Mouse (Mus musculus) lung, postnatal 4 days (tissue): ENCODE measurements at regions not wholly inside any gene's neighbourhood (a gene's known extent, or its start where the extent isn't known, plus 50 kb on each side); places are given as distances from the start of the nearest gene placed in this dataset.

Experiments
- DNase-seq, 2 experiments: peaks; one replicate each; pipeline ENCODE4 v3.0.0; 2021

DNA sequence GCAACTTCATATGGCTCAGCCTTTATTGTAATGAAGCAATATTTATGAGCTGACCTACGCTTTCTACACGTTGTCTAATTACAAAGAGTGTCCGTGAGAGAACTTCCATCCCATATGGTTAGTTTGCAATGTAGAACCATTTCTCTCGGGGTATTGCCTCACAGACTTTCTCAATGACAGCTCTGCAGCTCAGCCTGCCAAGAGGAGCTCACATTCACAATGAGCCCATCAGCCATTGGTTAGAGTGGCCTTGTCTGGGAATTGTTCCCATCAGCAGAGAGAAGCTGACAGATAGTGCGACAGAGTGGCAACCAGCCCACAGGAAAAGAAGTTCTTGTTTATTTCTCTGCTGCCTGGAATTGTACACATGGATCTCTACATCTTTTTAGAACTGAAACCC is 409.7 kb downstream of the Zfp704 start:
- peak; percentile 49 to 78 for DNase-seq

DNA sequence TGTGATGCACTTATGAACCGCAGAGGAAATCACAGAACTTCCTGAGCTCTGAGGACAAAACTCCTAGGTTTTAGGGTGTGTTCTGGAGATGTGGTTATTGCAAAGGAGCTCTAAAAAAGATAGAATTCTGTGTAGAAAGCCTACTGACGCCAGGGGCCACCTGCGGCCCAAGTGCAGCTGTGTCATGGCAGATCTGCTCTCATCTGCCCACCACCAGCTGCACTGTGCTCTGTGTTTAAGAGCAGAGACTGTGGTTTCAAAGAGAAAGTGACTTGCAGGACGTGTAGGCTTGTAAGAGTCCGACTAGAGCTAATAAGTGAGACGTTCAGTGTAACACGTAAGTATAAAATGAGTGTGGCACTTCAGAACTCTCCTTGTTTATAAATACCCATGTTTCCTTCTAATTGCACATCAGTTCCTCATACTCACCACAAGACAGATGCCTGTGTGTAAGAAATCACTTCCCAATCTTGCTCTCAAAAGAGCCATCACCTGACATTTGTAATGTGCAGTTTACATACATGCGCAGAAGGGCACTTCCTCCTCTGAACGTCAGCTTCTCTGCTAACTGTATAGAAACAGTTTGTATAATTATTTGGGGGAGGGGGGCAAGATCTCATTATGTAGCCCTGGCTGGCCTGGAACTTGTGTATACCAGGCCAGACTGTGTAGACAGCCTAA is 411.1 kb downstream of the Zfp704 start:
- peak in 1 of 2 experiments; percentile 16 for DNase-seq

DNA sequence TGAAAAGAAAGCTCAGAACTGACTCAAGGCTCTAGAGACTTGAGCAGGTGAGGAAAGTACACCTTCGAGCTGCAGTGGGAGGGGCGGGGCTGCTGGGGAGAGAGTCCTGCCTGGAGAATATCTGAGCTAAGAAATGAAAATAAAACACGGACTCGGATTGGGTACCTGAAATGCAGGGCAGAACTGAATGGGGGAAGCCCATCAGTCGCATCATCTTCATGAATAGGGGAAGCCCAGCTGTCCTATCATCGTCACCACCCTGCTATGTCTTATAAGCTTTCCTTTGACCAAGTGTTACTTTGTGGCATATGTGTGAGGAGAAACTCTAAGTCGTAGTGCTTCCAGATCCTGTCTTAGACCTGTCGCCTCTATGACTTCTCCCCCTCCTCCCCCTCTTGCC is 414.1 kb downstream of the Zfp704 start:
- no peak for DNase-seq

DNA sequence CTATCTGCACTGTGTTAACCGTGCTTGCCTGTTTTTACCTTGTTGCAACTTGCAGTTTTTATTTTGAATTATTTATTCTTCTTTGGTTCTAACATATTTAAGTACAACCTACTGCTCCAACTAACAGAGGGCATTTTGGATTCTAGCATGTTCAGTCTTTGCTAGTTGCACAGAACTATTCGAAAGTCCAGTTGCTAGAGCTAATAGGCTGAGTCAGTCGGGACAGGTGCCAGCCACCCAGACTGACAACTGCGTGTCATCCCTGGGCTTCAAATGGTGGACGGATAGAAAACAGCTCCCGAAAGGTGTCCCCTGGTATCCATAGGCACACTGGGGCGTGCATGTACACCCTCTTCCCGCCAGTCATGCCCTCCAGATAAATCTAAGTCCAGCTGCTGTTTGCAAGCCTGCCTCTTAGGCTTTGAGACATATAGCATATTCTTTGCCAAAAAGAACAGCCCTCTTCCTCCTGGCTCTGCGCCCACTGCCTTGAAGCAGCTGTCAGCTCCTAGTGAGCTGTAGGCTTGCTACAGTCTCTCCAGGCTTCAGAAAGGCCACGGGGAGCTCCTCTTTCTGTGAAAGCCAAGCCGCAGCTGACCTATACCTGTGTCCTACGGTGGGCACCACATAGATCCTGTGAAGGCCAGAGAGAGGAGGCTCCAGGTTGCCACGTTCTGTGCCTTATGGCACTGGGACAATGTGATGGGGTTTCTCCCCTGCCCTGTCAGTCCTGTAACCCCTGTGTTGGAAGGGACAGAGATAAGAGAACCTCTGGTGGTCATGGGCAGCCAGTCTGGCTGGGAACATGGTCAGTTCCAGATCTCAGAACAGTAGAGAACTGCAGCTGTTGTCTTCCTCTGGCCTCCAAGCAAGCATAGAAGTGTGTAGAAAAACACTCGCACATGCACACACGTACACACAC is 420.3 kb downstream of the Zfp704 start:
- peak; percentile 72 to 85 for DNase-seq

GRCm38 (mm10) chr3:9186364-9187120 is 423.3 kb downstream of the Zfp704 start:
- DNase-seq = no peak

DNA sequence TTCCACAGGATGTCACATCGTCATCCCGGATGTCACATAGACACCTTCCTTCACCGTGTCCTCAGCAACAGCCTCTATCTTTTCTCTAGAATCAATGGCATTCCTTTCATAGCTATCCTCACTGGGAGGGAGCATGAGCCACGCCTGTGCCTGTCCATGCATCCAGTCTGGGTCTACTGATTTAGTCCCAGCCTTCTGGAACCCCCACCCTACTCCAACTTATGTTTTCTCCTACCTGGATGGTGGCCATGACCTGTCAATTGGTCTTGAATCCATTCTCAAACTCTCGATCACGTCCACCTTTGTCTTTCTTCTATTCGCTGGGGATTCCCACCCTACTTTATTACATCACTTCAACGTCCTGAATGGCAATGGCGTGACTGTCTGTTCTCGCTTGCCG is 428.3 kb downstream of the Zfp704 start:
- DNase-seq = no peak

- no peak for DNase-seq
These were observed 430.2 kb downstream of the Zfp704 start for GRCm38 (mm10) chr3:9179641-9180040.

- no peak for DNase-seq
These were observed 435.4 kb downstream of the Zfp704 start for GRCm38 (mm10) chr3:9174517-9174832.

DNA sequence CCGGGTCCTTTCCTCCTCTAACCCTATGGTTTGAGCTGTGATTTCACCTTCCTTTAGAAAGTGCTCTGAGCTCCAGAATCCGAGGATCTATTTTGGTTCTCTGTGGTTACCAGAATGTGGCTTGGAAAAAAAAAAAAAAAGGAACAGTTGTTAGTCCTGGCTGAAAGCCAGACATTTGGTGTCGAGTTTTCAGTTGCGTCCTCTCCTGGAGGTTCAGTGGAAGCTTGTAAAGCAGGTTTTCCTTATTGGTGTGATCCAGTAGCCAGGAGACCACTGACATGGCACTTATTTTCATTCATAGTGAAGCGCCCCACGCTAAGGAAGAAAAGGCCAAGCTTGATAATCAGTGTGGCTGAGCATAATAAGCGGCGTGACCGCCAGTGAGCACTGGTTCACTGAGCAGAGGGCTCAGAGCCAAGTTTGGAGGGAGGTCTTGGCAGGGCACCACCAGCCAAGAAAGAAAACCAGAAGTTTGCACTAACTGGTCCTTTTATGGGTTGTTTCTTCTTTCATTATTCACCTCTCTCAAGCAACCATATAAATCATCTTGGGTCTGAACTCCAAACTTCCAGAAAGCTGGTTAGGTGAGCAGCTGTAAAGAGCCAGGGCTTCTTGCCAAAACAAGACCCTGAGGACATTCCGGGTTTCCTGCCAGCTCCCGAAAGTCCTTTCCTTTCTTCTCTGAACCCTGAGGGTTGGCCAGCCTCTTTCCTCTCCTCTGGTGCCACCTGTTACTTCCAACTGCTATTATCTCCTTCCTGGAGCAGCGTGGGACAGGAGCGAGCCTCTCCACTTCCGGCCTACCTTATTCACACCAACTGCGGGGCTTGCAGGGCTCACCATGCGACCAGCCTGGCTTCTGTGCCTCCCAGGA is 436.0 kb downstream of the Zfp704 start:
- DNase-seq = peak; percentile 64 to 72

DNA sequence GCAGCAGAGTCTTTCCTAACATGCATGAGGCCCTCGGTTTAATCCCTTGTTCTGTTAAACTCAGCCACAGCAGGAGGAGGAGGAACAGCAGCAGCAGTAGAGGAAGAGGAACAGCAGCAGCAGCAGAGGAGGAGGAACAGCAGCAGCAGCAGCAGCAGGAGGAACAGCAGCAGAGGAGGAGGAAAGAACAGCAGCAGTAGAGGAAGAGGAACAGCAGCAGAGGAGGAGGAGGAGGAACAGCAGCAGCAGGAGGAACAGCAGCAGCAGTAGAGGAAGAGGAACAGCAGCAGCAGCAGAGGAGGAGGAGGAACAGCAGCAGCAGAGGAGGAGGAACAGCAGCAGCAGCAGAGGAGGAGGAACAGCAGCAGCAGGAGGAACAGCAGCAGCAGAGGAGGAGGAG is 437.9 kb downstream of the Zfp704 start:
- DNase-seq = no peak

DNA sequence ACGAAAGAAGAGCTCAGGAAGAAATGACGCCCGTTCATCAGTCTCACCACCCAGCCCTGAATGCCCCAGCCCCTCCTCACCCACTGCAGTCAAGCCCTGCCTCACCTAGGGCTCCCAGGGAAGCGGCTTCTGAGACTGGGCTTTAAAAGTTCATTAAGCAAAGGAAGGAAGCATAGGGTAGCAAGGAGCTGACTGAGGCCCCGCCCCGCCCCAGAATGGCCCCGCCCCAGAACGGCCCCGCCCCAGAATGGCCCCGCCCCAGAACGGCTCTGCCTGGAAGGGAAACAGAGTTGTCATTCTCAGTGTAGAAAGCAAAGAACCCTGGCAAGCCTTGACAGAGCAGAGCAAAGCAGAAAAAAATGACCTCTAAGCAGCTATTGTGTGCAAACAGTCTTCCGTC is 440.9 kb downstream of the Zfp704 start:
- DNase-seq = no peak

DNA sequence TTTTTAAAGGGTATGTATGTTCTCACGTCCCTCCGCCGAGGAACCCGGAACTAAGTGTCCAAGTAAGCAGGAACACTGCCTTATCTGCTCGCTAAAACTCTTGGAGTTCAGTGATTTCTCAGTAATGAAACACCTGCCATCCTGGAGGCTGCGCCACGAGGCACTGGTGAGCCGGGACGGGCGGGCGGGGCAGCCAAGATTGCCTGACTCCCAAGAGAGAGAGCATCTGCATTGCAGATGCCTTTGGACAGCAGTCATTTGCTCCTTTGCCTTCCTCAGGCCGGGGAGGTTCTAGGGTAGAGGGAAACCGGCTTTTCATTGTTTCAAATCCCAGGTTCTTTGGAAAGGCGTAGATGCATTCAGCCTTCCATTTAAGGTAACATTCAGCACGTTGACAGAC is 450.8 kb downstream of the Zfp704 start:
- DNase-seq = no peak

DNA sequence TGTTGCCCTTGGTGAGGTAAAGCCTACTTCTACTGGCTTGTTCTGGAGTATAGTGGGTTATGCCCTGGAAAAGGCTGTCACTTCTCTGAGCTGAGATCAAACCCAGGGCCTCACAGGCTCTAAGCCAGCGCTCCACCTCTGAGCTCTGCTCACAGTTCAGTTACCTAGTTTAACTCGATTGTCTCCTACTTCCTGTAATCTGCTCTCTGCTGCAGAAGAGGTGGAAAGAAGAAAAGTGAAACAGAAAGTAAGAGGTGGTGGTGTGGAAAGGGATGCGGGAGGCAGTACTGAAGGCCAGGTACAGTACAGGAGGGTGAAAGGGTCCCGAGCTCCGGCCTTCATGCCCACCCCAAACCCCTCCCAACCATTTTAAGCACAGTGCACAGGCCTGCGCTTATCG is 455.7 kb downstream of the Zfp704 start:
- no peak for DNase-seq

- no peak for DNase-seq
These were observed 456.2 kb downstream of the Zfp704 start for GRCm38 (mm10) chr3:9153690-9154089.

- no peak for DNase-seq
These were observed 457.6 kb downstream of the Zfp704 start for GRCm38 (mm10) chr3:9152256-9152655.

- no peak for DNase-seq
These were observed 458.3 kb downstream of the Zfp704 start for GRCm38 (mm10) chr3:9151590-9151989.

GRCm38 (mm10) chr3:9148605-9149004 is 461.3 kb downstream of the Zfp704 start:
- DNase-seq = no peak

GRCm38 (mm10) chr3:9146481-9146880 is 463.4 kb downstream of the Zfp704 start:
- DNase-seq = no peak

- DNase-seq = no peak
These were observed 464.3 kb downstream of the Zfp704 start for GRCm38 (mm10) chr3:9145612-9146011.

DNA sequence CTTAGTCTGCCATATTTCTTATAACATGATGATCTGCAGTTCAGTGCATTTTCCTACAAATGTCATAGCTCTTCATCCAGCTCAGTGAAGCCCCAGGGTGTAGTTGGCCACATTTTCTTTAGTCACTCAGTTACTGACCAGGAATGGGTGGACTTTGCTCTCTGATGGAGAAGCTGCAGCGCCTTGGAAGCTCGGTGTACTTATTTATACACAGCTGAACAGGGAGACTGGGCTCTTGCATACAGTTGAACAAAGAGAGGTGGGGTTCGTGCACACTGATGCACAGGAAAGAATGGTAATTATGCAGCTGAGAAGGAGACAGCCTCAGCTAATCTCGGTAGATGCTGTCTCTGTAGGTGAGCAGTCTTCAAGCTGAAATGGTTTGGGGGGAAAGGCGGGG is 468.0 kb downstream of the Zfp704 start:
- DNase-seq = no peak

GRCm38 (mm10) chr3:9137131-9137874 is 472.6 kb downstream of the Zfp704 start:
- no peak for DNase-seq

GRCm38 (mm10) chr3:9133991-9134390 is 475.9 kb downstream of the Zfp704 start:
- DNase-seq = no peak
